Mouse (Mus musculus) lung, embryonic 16.5 days (tissue): ENCODE measurements at regions not wholly inside any gene's neighbourhood (a gene's known extent, or its start where the extent isn't known, plus 50 kb on each side); places are given as distances from the start of the nearest gene placed in this dataset.

ENCODE experiments used
- ATAC-seq: fragments of 200-750 bp; cut with Nextera tagmentation; 2 replicates; pipeline ENCODE4 v1.8.0; 2017; ENCODE audit warnings: low read depth, mild to moderate bottlenecking, moderate library complexity
- H3K27ac ChIP-seq: fragments of 300-500 bp; sonication (generic); 2 replicates; pipeline ENCODE4 v1.5.1; 2014; ENCODE audit warnings: mild to moderate bottlenecking, control low read depth, low read length
- H3K27me3 ChIP-seq: fragments of 300-500 bp; sonication (generic); 2 replicates; pipeline ENCODE4 v1.6.1; 2014; ENCODE audit warnings: low read depth, low read length, mixed read lengths; ENCODE audit not compliant: control insufficient read depth, insufficient read depth
- H3K36me3 ChIP-seq: fragments of 300-500 bp; sonication (generic); 2 replicates; pipeline ENCODE4 v1.6.1; 2014; ENCODE audit warnings: low read length; ENCODE audit not compliant: control insufficient read depth, insufficient read depth
- H3K4me1 ChIP-seq: fragments of 300-500 bp; sonication (generic); replicated peaks from 2 replicates; pipeline ENCODE4 v1.6.1; 2014; ENCODE audit warnings: low read length, mixed read lengths; ENCODE audit not compliant: control insufficient read depth, insufficient read depth
- H3K4me2 ChIP-seq: fragments of 300-500 bp; sonication (generic); 2 replicates; pipeline ENCODE4 v1.6.1; 2014; ENCODE audit warnings: low read depth, low read length, control low read depth
- H3K4me3 ChIP-seq: fragments of 300-500 bp; sonication (generic); 2 replicates; pipeline ENCODE4 v1.5.1; 2014; ENCODE audit warnings: mild to moderate bottlenecking, low read length, control low read depth
- H3K9ac ChIP-seq: fragments of 300-500 bp; sonication (generic); 2 replicates; pipeline ENCODE4 v1.6.1; 2014; ENCODE audit warnings: low read length, control low read depth
- H3K9me3 ChIP-seq: fragments of 300-500 bp; sonication (generic); 2 replicates; pipeline ENCODE4 v1.6.1; 2016; ENCODE audit warnings: low read length; ENCODE audit not compliant: control insufficient read depth
- WGBS: fragments of 180-500 bp; shearing (Covaris S2); extraction: QIAGEN DNeasy Blood & Tissue Kit; methylation state at CpG from one replicate; pipeline ENCODE4 v1.1.7; 2014; 5-methylcytosine and 5-hydroxymethylcytosine counted together

DNA sequence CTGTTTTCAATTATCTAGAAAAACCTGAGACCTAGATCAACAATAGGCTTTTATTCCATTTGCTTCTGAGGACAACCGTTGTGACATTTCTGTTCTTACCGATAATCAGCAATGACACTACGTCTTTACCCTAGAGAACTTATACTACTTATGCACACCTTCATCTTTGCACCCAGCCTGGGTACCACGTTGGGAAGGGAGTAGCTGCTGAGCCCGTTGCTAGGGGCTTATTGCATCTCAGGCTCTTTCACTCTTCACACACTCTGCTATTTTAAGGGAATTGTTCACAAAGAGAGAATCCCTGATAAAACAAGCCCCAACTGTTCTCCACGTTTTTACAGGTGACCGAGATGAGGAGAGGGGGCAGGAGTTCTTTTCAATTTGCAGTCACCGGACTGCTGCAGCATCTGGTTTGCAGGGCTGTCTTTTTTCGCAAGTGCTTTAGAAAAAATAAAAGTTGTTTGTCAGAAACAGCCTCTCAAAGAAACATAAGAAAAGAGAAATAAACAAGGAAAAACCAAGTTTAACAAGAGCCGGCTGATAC lies 306.1 kb upstream of the Adgrl2 start:
- Histone ChIP-seq H3K27ac (no peak overlapping the region), H3K9ac (no peak overlapping the region), H3K4me2 (no peak overlapping the region), H3K4me1 (no peaks in the 10 kb centered on the region), H3K36me3 (no peaks in the 10 kb centered on the region), H3K9me3 (no peaks in the 10 kb centered on the region), H3K27me3 (no peaks in the 10 kb centered on the region), H3K4me3 (no peak overlapping the region)
- ATAC-seq: no peak
- WGBS: 77% methylated on average over 10 of the region's 10 CpGs

DNA sequence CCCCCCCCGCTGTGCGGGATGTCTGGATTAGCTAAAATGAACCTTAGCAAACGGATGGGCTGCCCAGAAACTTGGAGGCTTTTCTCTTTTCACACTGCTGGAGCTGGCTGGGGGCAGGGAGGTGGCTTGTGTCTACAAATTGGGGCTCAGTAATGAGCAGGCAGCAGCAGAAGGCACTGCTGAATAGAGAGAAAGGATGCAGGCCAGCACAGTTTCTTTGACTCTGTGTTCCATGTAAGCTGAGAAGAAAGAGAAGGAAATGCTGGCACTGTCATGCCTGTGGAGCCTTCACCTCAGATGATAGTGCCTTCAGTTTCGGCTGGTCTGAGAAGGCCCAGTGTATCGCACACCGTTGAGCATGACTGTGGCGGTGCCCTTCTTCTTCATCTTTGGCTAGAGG lies 305.6 kb upstream of the Adgrl2 start:
- 79% methylated on average over 5 of the region's 7 CpGs for WGBS
- Histone ChIP-seq H3K27ac (no peak overlapping the region), H3K36me3 (no peaks in the 10 kb centered on the region), H3K4me3 (no peak overlapping the region), H3K4me2 (no peak overlapping the region), H3K27me3 (no peaks in the 10 kb centered on the region), H3K9ac (no peak overlapping the region), H3K4me1 (no peaks in the 10 kb centered on the region), H3K9me3 (no peaks in the 10 kb centered on the region)
- ATAC-seq: no peak

DNA sequence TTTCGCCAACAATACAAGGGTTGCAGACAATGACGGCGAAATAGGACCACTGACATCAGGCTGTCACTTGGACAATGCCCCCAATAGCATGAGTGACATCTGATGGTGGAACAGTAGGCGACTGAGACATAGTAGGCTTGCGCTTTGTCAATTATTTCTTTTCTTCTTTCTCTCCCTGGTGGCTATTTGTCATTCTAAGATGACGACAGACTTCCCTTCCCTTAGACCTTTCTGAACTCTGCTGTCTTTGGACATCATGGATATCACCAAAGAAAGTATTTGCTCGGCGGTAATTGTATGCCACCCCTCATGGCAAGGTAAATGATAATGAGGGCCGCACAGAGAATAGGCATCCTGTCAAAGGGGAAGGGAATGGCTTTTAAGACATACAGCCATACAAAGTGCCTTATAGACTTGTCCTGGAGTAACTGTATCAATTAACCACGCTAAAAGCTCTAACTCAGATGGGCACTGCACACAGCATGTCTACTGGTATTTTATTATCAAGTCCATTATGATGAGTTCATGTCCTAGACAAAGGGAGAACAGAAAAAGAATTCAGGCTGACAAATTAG lies 305.0 kb upstream of the Adgrl2 start:
- Histone ChIP-seq H3K36me3 (no peaks in the 10 kb centered on the region), H3K4me3 (no peak overlapping the region), H3K27me3 (no peaks in the 10 kb centered on the region), H3K27ac (no peak overlapping the region), H3K9me3 (no peaks in the 10 kb centered on the region), H3K4me1 (no peaks in the 10 kb centered on the region), H3K9ac (no peak overlapping the region), H3K4me2 (no peak overlapping the region)
- 77% methylated on average over 10 of the region's 10 CpGs for WGBS
- no peak for ATAC-seq

DNA sequence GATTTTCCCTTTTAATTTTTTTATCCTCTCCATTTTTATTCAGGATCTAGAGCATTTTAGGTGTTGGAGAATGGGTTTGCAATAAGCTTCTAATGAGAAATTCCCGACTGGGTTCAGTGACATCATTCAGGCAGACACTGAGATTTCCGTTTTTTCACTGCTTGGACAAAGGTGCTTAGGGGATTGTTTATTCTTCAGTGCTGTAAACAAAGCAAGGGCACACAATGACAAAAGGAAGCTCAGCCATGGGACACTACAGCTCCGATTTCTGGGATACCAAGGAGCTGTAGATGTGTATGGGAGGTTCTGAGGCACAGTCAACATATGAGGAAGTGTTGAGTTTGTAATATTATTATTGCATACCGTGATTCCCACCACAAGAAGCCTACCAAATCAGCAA lies 304.1 kb upstream of the Adgrl2 start:
- no peak overlapping the region for H3K9ac ChIP-seq
- ATAC-seq: no peak
- H3K4me2 ChIP-seq: no peak overlapping the region
- no peaks in the 10 kb centered on the region for H3K27me3 ChIP-seq
- H3K27ac ChIP-seq: no peak overlapping the region
- H3K9me3 ChIP-seq: no peaks in the 10 kb centered on the region
- H3K36me3 ChIP-seq: no peaks in the 10 kb centered on the region
- H3K4me1 ChIP-seq: no peaks in the 10 kb centered on the region
- H3K4me3 ChIP-seq: no peak overlapping the region
- 49% methylated on average over 4 of the region's 4 CpGs for WGBS

DNA sequence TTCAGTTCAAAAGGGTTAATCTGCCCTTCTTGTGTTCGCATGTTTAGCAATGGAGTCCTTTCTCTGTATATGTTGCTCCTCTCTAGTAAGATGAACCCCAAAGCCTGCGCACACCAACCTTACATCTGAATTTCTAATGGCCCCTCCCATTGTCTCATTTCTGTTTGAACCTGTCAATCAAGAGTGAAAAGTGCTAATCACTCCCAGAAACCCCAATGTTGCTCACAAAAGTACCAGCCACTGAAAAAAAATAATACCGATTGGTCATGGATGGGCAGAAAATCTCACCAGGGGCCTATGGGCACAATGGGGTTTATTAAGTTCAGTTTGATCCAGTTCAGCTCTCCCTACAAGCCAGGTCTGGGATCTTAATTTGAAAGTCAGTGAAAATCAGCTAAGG lies 302.1 kb upstream of the Adgrl2 start:
- ATAC-seq: no peak

DNA sequence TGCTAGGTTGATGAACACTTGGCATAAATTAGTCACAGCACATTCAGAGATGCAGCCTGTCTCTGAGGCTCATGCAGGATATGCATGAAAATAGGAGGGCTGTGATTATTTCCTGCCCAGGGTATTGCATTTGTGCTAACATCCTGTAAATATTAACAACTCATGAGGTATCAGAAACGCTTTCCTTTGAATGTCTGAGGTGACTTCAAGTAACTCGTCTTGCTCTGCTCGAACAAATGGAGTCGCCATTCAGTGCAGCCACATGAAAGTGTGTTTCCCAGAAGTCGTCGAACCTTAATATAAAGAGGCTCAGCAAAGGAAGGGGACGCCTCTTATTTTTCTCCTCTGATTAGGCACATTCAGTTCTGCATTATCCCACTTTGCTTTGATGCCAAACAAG lies 301.1 kb upstream of the Adgrl2 start:
- Histone ChIP-seq H3K4me1 (no peaks in the 10 kb centered on the region), H3K9me3 (no peaks in the 10 kb centered on the region), H3K9ac (no peak overlapping the region), H3K36me3 (no peaks in the 10 kb centered on the region), H3K27me3 (no peaks in the 10 kb centered on the region), H3K4me2 (no peak overlapping the region), H3K4me3 (no peak overlapping the region), H3K27ac (no peak overlapping the region)
- no peak for ATAC-seq
- WGBS: 61% methylated on average over 7 of the region's 7 CpGs

More for the DNA sequence above, 302.1 kb upstream of the Adgrl2 start:
- no peaks in the 10 kb centered on the region for H3K27me3 ChIP-seq
- no peak overlapping the region for H3K4me3 ChIP-seq
- no peak overlapping the region for H3K27ac ChIP-seq
- no peak overlapping the region for H3K4me2 ChIP-seq
- H3K9ac ChIP-seq: no peak overlapping the region
- H3K9me3 ChIP-seq: no peaks in the 10 kb centered on the region
- no peaks in the 10 kb centered on the region for H3K36me3 ChIP-seq
- 96% methylated on average over 3 of the region's 3 CpGs for WGBS
- H3K4me1 ChIP-seq: no peaks in the 10 kb centered on the region

DNA sequence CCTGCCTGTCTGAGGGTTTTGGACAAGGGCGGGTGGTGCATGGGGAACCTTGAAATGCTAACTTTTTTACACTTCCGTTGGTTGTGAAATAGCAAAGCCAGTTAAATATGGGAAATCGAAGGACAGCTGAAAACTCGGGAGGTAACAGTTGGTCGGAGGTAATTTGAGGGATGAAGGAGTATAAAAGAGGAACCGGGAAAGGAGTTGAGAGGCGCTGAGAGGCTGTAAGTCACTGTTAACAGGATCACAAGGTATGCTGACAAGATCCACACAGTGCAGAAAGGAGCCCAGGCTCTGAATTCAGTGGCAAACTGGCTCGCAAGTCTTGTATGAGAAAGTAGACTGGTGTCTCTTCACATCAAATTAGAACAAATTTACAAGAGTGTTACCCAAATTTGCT lies 299.9 kb upstream of the Adgrl2 start:
- 76% methylated on average over 8 of the region's 8 CpGs for WGBS
- Histone ChIP-seq H3K27ac (no peak overlapping the region), H3K27me3 (no peaks in the 10 kb centered on the region), H3K9ac (no peak overlapping the region), H3K4me2 (no peak overlapping the region), H3K4me1 (no peaks in the 10 kb centered on the region), H3K4me3 (no peak overlapping the region), H3K9me3 (no peaks in the 10 kb centered on the region), H3K36me3 (no peaks in the 10 kb centered on the region)
- no peak for ATAC-seq

DNA sequence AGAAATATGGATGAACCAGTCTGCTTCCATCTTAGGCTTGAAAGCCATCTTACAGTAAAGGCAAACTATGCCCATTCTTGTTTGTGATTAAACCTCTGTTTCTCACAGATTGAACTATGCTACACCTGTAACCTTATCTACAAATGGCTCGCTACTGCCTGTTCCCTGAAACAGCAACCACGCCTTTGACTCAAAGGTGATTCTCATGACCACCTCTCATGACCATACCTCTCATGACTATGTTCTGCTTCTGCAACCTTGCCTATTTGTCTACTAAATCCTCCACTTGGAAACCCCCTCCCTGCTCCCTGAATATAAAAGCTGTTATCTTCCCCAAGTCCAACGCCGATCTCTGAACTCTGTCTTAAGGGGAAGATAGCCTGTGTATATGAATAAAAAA lies 296.7 kb upstream of the Adgrl2 start:
- no peak overlapping the region for H3K4me2 ChIP-seq
- H3K4me1 ChIP-seq: no peaks in the 10 kb centered on the region
- no peaks in the 10 kb centered on the region for H3K9me3 ChIP-seq
- no peak overlapping the region for H3K4me3 ChIP-seq
- H3K9ac ChIP-seq: no peak overlapping the region
- H3K27ac ChIP-seq: no peak overlapping the region
- no peaks in the 10 kb centered on the region for H3K36me3 ChIP-seq
- WGBS: 83% methylated on average over 4 of the region's 4 CpGs
- no peak for ATAC-seq
- no peaks in the 10 kb centered on the region for H3K27me3 ChIP-seq

DNA sequence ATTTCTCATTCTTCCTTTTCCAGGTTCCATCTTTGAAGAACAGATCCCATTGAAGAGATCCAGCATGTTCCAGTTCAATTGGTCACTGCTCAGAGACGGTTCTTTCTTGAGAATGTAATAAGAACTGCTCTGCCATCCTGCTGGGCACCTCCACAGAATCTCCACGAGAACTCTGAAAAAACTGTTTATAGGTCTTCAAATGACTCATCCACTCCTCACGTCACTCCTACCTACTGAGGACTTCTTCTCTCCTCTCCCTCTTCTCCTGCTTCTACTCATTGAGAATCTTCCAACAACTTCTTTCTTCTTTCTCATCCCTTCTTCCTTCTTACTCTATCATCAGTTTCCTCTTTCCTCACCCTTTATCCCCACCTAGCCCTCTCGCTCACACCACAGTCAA lies 294.6 kb upstream of the Adgrl2 start:
- Histone ChIP-seq H3K4me1 (no peaks in the 10 kb centered on the region), H3K27me3 (no peaks in the 10 kb centered on the region), H3K36me3 (no peaks in the 10 kb centered on the region), H3K4me3 (no peak overlapping the region), H3K9me3 (no peaks in the 10 kb centered on the region), H3K9ac (no peak overlapping the region), H3K4me2 (no peak overlapping the region), H3K27ac (no peak overlapping the region)
- 82% methylated on average over 4 of the region's 4 CpGs for WGBS
- ATAC-seq: no peak
